Mouse (Mus musculus): ENCODE measurements around the gene Myo16. TPM values are rescaled to one million over a fixed set of nuclear protein-coding genes. Genes with fewer than 3 reads are reported as not detected.

Gene Myo16
- not detected in 2 replicates for total RNA-seq (2017)

DNA sequence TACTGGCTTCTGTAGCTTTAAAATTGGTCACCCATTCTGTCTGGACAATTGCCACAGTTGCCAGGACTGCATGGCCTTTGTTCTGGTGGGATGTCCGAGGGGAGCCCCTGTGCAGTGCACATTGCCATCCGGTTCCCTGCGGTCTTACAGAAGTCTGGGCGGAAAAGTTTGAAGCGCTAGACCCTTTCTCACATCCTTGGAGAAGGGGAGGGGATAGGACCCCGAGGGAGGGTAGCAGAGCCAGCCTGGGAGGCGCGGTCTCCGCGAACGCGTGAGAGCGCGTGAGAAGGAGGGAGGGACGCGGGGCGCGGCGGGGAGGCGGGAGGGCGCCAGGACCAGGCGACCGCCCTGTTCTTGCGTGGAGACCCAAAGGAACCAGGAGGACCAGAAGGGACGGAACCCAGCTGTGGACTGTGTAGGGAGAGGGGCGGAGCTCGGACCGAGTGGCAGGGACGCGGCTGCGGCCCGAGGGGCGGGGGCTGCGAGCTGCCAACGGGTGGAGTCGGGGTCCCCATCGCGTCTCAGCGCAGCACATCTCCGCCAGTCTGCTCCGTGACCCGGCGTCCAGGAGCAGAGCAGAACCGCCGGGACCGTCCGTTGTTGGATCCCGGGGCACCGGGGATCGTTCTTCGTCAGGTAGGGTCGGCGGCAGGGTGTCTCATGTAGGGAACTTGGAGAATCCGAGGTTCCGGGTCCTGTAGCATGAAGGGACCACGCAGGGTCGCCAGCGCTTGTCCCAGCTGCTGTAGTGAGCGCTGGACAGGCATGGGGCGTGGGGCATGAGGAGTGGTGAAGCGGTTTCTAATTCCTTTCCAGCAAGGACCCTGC lies at the start of gene Myo16:
Gene Myo16, plus strand, starts transcription at position 301 of the 828 bp plus-strand sequence.
- no peak for ATAC-seq (replicated peaks in 1 of 2; ENCODE audit: insufficient read depth in 1 of 2, low FRiP score in 2 of 2, low TSS enrichment in 1 of 2, low read depth in 1 of 2, poor library complexity in 2 of 2, severe bottlenecking in 2 of 2)

DNA sequence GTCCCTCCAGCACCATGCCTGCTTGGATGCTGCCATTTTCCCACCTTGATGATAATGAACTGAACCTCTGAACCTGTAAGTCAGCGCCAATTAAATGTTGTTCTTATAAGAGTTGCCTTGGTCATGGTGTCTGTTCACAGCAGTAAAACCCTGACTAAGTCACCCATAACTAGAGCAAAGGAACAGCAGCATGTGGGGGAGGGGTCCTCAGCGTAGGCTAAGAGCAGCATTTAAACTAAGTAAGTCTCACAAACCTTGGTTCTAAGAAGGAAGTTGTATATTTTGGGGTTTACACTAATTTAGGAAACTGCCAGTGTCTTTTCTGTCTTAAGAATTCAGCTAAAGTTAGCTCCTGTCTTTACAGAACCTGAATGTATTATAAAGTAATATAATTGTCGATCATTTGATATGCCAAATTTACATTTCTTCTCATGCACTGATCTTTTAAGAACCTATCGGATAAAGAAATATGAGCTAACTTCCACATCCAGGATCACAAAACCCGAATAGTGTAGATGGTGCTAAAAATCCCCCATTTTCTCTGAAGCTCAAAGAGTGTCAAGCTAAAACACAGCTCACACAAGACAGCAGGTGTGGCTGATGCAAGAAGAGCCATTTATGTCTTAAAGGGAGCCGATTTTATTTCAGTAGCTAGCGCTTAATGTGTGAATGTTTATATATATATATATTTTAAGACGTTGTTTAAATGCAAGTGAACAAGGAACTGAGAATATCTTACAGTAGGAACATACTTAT lies 45.0 kb upstream of the Myo16 start:
- no peak for ATAC-seq (replicated peaks in 1 of 2; ENCODE audit: insufficient read depth in 1 of 2, low FRiP score in 2 of 2, low TSS enrichment in 1 of 2, low read depth in 1 of 2, poor library complexity in 2 of 2, severe bottlenecking in 2 of 2)

- ATAC-seq (replicated peaks in 1 of 2; ENCODE audit: insufficient read depth in 1 of 2, low FRiP score in 2 of 2, low TSS enrichment in 1 of 2, low read depth in 1 of 2, poor library complexity in 2 of 2, severe bottlenecking in 2 of 2), result no peak
These were observed 31.0 kb upstream of the Myo16 start for GRCm38 (mm10) chr8:10122749-10123148.

GRCm38 (mm10) chr8:10123412-10123811 lies 30.3 kb upstream of the Myo16 start:
- ATAC-seq (replicated peaks in 1 of 2; ENCODE audit: insufficient read depth in 1 of 2, low FRiP score in 2 of 2, low TSS enrichment in 1 of 2, low read depth in 1 of 2, poor library complexity in 2 of 2, severe bottlenecking in 2 of 2), result no peak

- no peak for ATAC-seq (replicated peaks in 1 of 2; ENCODE audit: insufficient read depth in 1 of 2, low FRiP score in 2 of 2, low TSS enrichment in 1 of 2, low read depth in 1 of 2, poor library complexity in 2 of 2, severe bottlenecking in 2 of 2)
These were observed 28.0 kb upstream of the Myo16 start for GRCm38 (mm10) chr8:10125684-10126083.

GRCm38 (mm10) chr8:10130513-10131414 lies 22.9 kb upstream of the Myo16 start:
- no peak for ATAC-seq (replicated peaks in 1 of 2; ENCODE audit: insufficient read depth in 1 of 2, low FRiP score in 2 of 2, low TSS enrichment in 1 of 2, low read depth in 1 of 2, poor library complexity in 2 of 2, severe bottlenecking in 2 of 2)

DNA sequence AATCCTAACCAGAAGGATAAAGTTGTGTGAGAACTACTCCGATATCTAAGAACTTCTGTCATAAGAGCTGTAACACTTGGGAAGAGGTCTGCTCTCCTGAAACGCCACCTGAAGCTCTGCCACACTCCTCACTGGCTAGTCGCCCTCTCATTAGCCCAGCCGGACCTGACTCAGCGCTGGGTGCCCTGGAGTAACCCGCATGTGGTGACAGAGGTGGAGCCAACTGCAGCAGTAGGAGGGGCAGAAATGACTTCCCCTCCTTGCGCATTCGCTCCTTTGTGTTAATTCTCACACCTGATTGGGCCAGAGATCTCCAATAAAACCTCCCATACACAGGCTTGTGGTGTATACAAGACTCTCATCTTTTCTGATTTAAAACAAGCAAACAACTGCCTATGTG lies 14.2 kb upstream of the Myo16 start:
- ATAC-seq (replicated peaks in 1 of 2; ENCODE audit: insufficient read depth in 1 of 2, low FRiP score in 2 of 2, low TSS enrichment in 1 of 2, low read depth in 1 of 2, poor library complexity in 2 of 2, severe bottlenecking in 2 of 2), result peak; percentile 53 to 72; a peak in 3 of 4 replicates

GRCm38 (mm10) chr8:10143961-10144360 lies 9.8 kb upstream of the Myo16 start:
- no peak for ATAC-seq (replicated peaks in 1 of 2; ENCODE audit: insufficient read depth in 1 of 2, low FRiP score in 2 of 2, low TSS enrichment in 1 of 2, low read depth in 1 of 2, poor library complexity in 2 of 2, severe bottlenecking in 2 of 2)

- no peak for ATAC-seq (replicated peaks in 1 of 2; ENCODE audit: insufficient read depth in 1 of 2, low FRiP score in 2 of 2, low TSS enrichment in 1 of 2, low read depth in 1 of 2, poor library complexity in 2 of 2, severe bottlenecking in 2 of 2)
These were observed 1.9 kb upstream of the Myo16 start for GRCm38 (mm10) chr8:10151692-10152247.

DNA sequence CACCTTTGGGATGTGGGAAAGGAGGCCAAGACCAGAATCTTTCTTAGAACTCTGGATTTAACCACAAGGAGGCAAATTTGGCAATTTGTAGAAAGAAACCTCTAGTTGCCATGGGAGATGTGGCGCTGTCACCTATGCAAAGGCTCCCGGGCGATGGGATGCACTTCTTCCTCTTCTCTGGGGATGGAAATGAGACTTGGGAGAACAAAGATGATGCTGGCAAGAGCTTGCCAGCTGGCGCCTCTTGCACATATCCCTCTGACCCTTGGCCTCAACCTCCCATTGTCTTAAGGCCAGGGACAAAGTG lies 681 bp downstream of the Myo16 start:
- ATAC-seq (replicated peaks in 1 of 2; ENCODE audit: insufficient read depth in 1 of 2, low FRiP score in 2 of 2, low TSS enrichment in 1 of 2, low read depth in 1 of 2, poor library complexity in 2 of 2, severe bottlenecking in 2 of 2), result no peak

DNA sequence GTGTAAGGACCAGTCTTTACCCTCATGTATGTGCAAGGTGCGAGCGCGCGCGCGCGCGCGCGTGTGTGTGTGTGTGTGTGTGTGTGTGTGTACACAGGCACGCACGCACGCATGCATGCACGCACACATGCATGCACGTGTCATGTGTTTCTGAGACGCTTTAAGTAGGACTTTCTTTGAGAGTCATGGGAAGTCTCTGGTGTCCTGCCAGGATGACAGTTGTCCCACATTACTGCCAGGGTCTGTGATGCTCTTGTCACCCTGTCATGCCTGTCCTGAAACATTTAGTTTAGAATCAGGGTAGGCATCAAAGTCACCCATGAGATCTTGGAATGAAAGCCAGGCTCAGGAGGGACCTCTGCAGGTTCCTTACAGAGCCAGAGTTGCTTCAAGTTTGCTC lies 1.4 kb downstream of the Myo16 start:
- no peak for ATAC-seq (replicated peaks in 1 of 2; ENCODE audit: insufficient read depth in 1 of 2, low FRiP score in 2 of 2, low TSS enrichment in 1 of 2, low read depth in 1 of 2, poor library complexity in 2 of 2, severe bottlenecking in 2 of 2)

- no peak for ATAC-seq (replicated peaks in 1 of 2; ENCODE audit: insufficient read depth in 1 of 2, low FRiP score in 2 of 2, low TSS enrichment in 1 of 2, low read depth in 1 of 2, poor library complexity in 2 of 2, severe bottlenecking in 2 of 2)
These were observed 7.4 kb downstream of the Myo16 start for GRCm38 (mm10) chr8:10161106-10161505.

DNA sequence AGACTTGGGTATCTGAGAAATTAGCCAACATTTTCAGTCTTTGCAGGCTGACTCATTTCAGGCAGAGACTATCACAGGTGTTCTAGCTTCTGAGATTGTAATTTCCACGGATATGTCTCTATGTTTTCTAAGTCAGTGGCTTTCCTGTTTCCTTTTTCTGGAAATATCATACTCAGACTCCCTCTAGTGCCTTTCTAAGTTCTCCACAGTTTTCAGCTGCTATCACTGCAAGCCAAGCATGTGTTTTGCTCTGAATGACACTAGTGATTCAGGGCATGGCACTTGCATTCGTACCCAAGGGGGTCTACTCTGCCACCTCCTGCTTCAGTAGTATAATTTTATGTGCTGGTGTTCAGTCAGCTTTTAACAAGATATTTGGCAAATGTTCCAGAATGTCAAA lies 11.2 kb downstream of the Myo16 start:
- ATAC-seq (replicated peaks in 1 of 2; ENCODE audit: insufficient read depth in 1 of 2, low FRiP score in 2 of 2, low TSS enrichment in 1 of 2, low read depth in 1 of 2, poor library complexity in 2 of 2, severe bottlenecking in 2 of 2), result no peak

DNA sequence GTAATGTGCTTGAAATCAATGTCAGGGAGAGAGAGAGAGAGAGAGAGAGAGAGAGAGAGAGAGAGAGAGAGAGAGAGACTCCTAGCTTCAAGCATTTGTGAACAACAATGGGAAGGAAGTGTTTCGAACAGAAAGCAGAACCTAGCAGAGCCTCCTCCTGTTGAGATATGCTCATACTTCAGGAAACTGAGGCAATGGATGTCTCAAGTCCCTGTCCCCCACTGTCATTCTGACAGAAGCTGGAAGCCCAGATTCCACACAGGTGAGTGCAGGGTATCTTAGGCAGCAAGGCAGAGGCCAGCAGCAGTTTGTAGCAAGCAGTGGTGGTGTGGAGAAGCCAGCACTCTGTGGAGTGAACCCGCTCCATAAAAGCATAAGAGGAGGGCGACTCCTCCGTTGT lies 14.6 kb downstream of the Myo16 start:
- ATAC-seq (replicated peaks in 1 of 2; ENCODE audit: insufficient read depth in 1 of 2, low FRiP score in 2 of 2, low TSS enrichment in 1 of 2, low read depth in 1 of 2, poor library complexity in 2 of 2, severe bottlenecking in 2 of 2), result no peak

DNA sequence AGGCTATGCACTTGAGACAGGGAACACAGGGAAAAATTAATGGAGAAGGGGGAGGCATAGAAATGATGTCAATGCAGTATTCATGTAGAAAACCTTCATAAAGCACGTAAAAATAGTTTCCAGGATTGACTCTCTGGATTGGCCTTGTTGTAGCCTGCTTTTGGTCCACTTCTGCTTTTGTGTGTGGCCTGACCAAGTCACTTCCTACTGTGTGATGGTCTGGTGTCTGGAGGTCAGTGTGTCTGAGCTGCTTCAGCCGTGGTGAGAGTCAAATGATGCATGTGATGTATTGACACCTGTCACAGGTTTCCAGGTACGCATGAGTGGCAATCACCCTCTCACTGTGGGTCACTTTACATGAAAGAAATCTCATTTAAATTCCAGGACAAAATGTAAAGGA lies 16.2 kb downstream of the Myo16 start:
- ATAC-seq (replicated peaks in 1 of 2; ENCODE audit: insufficient read depth in 1 of 2, low FRiP score in 2 of 2, low TSS enrichment in 1 of 2, low read depth in 1 of 2, poor library complexity in 2 of 2, severe bottlenecking in 2 of 2), result no peak; a peak in 1 of 4 replicates

DNA sequence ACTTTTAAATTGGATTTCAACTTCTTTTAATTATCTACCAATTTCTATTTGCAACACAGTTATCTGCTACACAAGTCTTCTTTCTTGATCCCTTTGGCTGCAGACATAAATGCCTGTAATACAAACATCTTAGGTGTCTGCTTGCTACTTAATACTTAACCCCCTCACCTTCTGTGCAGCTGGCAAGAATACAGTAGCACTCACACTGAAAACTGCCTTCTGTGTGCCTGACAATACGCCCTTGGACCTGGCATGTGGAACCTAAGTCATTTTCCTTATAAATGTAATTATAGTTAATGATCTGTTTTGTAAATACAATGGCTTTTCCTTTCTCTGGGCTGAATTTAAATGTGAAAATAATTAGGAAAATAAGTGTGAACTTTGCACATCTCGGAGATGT lies 17.6 kb downstream of the Myo16 start:
- ATAC-seq (replicated peaks in 1 of 2; ENCODE audit: insufficient read depth in 1 of 2, low FRiP score in 2 of 2, low TSS enrichment in 1 of 2, low read depth in 1 of 2, poor library complexity in 2 of 2, severe bottlenecking in 2 of 2), result no peak

DNA sequence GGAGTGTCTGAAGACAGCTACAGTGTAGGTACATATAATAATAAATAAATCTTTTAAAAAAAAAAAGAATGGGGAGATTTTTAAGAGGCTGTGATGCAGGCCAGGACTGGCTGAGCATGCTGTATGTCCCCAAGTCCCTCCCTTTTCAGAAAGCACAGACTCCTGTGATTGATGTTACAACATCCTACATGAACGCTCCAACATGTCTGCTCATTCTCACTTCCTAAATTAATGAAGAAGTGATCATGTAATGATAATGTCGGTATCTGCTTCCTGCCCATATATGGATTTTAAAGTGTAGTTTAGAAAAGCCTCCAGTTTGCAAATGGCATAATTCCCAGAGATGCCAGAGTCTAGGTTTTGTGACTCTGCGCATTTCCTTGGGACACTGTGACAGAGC lies 18.6 kb downstream of the Myo16 start:
- ATAC-seq (replicated peaks in 1 of 2; ENCODE audit: insufficient read depth in 1 of 2, low FRiP score in 2 of 2, low TSS enrichment in 1 of 2, low read depth in 1 of 2, poor library complexity in 2 of 2, severe bottlenecking in 2 of 2), result no peak

Data from hematopoietic stem cell, adult 5-6 weeks (primary cell).